Mouse (Mus musculus) C2C12 (cell line): ENCODE results near the gene Cnn2.

Experiments
- CEBPB ChIP-seq: IDR thresholded peaks from one replicate; pipeline ENCODE4 v1.6.1; 2011; ENCODE audit warnings: low read depth, mild to moderate bottlenecking, control low read depth, moderate library complexity
- CTCF ChIP-seq: IDR thresholded peaks from one replicate; pipeline ENCODE4 v1.5.1; 2011; ENCODE audit not compliant: control insufficient read depth, insufficient read depth, insufficient read length
- MAX ChIP-seq: IDR thresholded peaks from one replicate; pipeline ENCODE4 v1.6.1; 2011; ENCODE audit warnings: mild to moderate bottlenecking, control low read depth
- MYOG ChIP-seq: IDR thresholded peaks from one replicate; pipeline ENCODE4 v1.6.1; 2011; ENCODE audit not compliant: control insufficient read depth, insufficient read length; ENCODE audit errors: extremely low read depth
- USF1 ChIP-seq: IDR thresholded peaks from one replicate; pipeline ENCODE4 v1.6.1; 2011; ENCODE audit warnings: low read depth, mild to moderate bottlenecking, control low read depth, moderate library complexity

GRCm38 (mm10) chr10:79984195-79984816 lies 4.1 kb upstream of the Cnn2 start, which contains the start of gene Tmem259:
- TF ChIP-seq CTCF (no peak), MAX (peak; percentile 13), CEBPB (no peak), USF1 (no peak), MYOG (no peak)
